Mouse (Mus musculus): Measurements from ENCODE around the gene Fam173a. TPM values are rescaled to one million over a fixed set of nuclear protein-coding genes. Genes with fewer than 3 reads are reported as not detected.

The Fam173a gene
- polyA plus RNA-seq (2012; rRNA removed) = 68.2 and 76.3 TPM in 2 replicates

DNA sequence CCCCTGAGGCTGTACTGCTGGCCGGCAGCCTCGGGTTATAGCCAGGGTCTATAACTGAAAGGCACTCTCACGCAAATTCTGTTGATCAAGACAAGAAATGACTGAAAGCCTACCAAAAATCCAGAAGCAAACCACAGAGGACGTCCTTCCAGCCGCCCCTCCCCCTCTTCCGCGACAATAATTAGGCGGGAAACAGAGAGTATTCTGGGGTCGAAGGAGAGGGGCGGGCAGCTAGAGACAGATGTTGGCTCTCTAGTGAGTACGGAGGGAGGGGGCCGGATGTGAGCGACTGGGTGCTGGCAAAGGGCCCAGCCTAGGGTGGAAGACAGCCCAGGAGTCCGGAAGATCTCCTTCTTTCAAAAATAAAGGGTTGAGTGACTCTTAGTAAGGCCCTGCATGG is at the start of gene Fam173a:
Fam173a (minus strand) TSS at position 287 of the 400 bp plus-strand sequence.

DNA sequence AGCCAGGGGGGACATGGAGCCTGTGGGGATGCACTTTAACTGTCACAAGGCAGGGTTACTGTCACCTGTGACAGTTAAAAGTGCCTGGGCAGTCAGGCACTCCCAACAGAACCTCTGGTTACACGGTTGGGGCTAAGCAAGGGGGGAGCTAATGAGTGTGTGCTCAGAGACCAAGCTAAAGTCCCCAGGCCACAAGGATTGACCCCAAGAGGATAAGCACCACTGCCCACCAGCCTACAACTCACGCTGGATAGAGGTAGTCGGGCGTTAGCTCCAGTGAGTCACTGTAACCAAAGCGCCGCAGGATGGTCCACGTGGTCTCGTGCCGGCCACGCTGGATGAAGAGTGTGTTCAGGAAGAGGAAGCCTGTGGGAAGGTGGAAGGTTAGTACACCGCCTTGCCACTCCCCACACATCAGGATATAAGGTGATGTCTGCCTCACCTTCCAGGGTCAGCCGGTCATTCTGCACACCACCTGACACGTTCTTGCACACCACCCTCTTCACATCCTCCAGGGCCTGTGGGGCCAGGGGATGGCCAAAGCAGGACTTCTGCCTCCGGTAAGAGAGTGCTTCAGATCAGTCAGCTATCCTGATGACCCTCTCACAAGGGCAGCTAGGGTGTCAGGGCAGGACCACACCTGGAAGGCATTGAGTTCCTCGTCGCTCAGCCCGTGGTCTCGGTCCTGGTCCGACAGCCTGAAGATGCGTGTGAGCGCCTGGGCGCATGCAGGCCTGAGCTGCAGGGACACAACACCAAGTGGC is 48.6 kb upstream of the Fam173a start, which contains the start of gene Gm20683:
Gm20683 (minus strand) TSS at position 647 of the 764 bp plus-strand sequence.

GRCm38 (mm10) chr17:25837076-25837410 is 44.3 kb upstream of the Fam173a start, which contains the start of gene Rhbdl1:
Gene Rhbdl1 (minus strand): TSS chr17:25837295.

GRCm38 (mm10) chr17:25833291-25833663 is 40.6 kb upstream of the Fam173a start, which contains the start of gene Stub1:
Gene Stub1 (minus strand): TSS chr17:25833404.

GRCm38 (mm10) chr17:25828712-25829557 is 36.2 kb upstream of the Fam173a start, which contains the start of gene Jmjd8:
Gene Jmjd8 (plus strand): TSS chr17:25828867.

DNA sequence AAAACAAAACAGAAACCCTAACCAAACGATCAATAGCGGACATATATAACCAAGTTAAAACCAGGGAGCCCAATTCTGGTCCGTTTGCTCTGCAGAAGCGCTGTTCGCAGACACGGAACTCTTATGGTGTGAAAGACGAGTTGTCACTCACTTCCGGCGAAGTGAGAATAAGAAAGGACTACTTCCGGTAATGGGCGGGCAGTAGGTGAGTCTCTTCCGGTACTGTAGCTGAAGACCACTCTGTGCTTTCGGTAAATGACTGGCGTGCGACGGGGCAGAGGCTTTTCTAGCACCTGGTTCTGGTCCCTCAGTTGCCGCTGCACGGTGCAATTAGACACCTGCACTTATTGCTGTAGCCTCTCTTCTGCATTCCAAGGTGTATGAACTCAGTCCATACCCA is 30.8 kb upstream of the Fam173a start, which contains the start of gene Wdr24:
Wdr24 (plus strand) TSS at position 176 of the 400 bp plus-strand sequence.

DNA sequence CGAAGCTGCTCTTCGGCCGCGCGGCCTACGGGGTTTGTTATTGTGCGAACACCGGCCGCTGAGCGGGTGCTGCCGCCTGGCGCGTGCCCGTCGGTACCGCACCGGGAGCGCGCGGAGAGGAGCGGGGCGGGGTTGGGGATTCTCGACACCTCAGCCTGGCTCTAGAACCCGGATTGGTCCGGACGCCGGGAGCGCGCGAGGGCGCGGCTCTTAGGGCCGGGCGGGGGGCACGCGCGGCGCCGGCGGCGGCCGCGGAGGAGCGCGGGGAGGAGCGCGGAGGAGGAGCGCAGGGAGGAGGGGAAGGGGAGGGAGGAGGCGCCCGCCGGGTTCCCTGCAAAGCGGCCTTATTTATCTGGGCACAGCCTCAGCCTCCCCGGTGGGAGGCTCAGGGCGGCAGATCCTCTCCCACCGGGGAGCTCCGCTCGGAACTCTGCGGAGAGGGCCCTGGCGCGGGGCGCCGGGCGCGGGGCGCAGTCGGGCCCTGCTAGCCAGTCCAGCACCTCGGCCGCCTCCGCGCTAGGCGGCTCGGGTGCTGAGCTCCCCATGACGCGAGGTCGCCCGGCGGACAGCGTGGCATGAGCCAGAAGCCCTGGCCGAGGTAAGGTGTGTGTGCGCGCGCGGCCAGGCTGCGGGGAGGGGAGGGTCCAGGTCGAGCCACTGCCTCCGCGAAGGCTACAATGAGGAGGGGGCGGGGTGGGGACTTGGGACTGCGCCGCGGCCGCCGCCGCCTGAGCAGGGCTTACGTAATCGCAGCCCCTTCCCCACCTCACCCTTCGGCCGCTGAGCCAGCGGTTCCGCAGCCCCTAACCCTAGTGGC is 16.3 kb upstream of the Fam173a start, which contains the start of gene Fbxl16:
Fbxl16 (plus strand) TSS at position 297 of the 817 bp plus-strand sequence.

GRCm38 (mm10) chr17:25796951-25797369 is 4.3 kb upstream of the Fam173a start, which contains the start of gene Metrn:
Gene Metrn (minus strand): TSS chr17:25797136.

GRCm38 (mm10) chr17:25795609-25796092 is 3.0 kb upstream of the Fam173a start, which contains the start of gene AC134908.4:
Gene AC134908.4 (minus strand): TSS chr17:25795659.

DNA sequence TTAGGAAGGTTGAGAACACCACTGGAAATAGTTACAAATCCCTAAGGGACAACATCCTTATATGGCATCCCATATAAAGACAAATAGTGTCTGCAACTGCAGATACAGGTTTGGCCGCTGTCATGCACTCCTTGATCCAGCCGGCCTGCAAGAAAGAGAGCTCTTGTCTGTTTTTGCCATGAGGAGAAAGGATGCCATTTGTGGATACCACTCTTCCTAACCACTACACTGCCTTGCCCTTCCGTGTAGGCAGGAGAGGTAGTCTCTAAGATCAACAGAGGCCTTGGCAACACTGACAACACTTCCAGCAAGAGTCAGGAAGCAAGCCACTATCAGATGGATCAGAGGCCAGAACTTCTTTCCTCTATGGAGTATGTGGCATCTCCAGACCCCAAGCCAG is 6.4 kb downstream of the Fam173a start, which contains the start of gene Ccdc78:
Ccdc78 (plus strand) TSS at position 301 of the 400 bp plus-strand sequence.

GRCm38 (mm10) chr17:25785281-25785745 is 7.4 kb downstream of the Fam173a start, which contains the start of gene Haghl:
Gene Haghl (minus strand): TSS chr17:25785673.

GRCm38 (mm10) chr17:25773549-25774120 is 19.1 kb downstream of the Fam173a start, which contains the start of gene Narfl:
Gene Narfl (plus strand): TSS chr17:25773776.

GRCm38 (mm10) chr17:25754241-25754640 is 38.5 kb downstream of the Fam173a start, which contains the start of gene Msln:
Gene Msln (minus strand): TSS chr17:25754378.

Other genes with a start within 250 kb of the Fam173a start
- gene Sox8, start 222.2 kb downstream of the Fam173a start, polyA plus RNA-seq (2012; rRNA removed) = 0.38 and 0.73 TPM in 2 replicates
- gene Lmf1, start 213.8 kb downstream of the Fam173a start, polyA plus RNA-seq (2012; rRNA removed) = 9.1 and 11.0 TPM in 2 replicates
- gene Gng13, start 75.7 kb downstream of the Fam173a start, polyA plus RNA-seq (2012; rRNA removed) = 0.09 and 0.11 TPM in 2 replicates
- 3.3 TPM in 2 replicates for gene Chtf18, start 65.5 kb downstream of the Fam173a start, polyA plus RNA-seq (2012; rRNA removed)
- gene Rpusd1, start 65.2 kb downstream of the Fam173a start, polyA plus RNA-seq (2012; rRNA removed) = 22.5 and 24.8 TPM in 2 replicates
- 0.24 and 0.38 TPM in 2 replicates for gene Mslnl, start 56.9 kb downstream of the Fam173a start, polyA plus RNA-seq (2012; rRNA removed)
- 3.5 and 10.2 TPM in 2 replicates for gene Msln, start 38.5 kb downstream of the Fam173a start, polyA plus RNA-seq (2012; rRNA removed)
- gene Narfl, start 19.1 kb downstream of the Fam173a start, polyA plus RNA-seq (2012; rRNA removed) = 7.1 and 8.7 TPM in 2 replicates
- gene Haghl, start 7.2 kb downstream of the Fam173a start, polyA plus RNA-seq (2012; rRNA removed) = 31.2 and 41.5 TPM in 2 replicates
- gene Ccdc78, start 6.3 kb downstream of the Fam173a start, polyA plus RNA-seq (2012; rRNA removed) = 0.18 TPM in 1 of 2 replicates, not detected in the other
- 0.63 TPM in 1 of 2 replicates, not detected in the other for gene AC134908.4, start 2.8 kb upstream of the Fam173a start, polyA plus RNA-seq (2012; rRNA removed)
- gene Metrn, start 4.2 kb upstream of the Fam173a start, polyA plus RNA-seq (2012; rRNA removed) = 20.0 and 33.4 TPM in 2 replicates
- gene Fbxl16, start 16.2 kb upstream of the Fam173a start, polyA plus RNA-seq (2012; rRNA removed) = 3.9 TPM in 2 replicates
- 16.1 and 17.1 TPM in 2 replicates for gene Wdr24, start 30.7 kb upstream of the Fam173a start, polyA plus RNA-seq (2012; rRNA removed)
- 42.8 and 51.7 TPM in 2 replicates for gene Jmjd8, start 36.0 kb upstream of the Fam173a start, polyA plus RNA-seq (2012; rRNA removed)
- gene Stub1, start 40.5 kb upstream of the Fam173a start, polyA plus RNA-seq (2012; rRNA removed) = 80.7 and 84.9 TPM in 2 replicates
- 23.2 and 35.2 TPM in 2 replicates for gene Rhbdl1, start 44.4 kb upstream of the Fam173a start, polyA plus RNA-seq (2012; rRNA removed)
- 51.3 and 66.3 TPM in 2 replicates for gene Gm20683, start 48.9 kb upstream of the Fam173a start, polyA plus RNA-seq (2012; rRNA removed)
- 46.7 and 73.7 TPM in 2 replicates for gene Rhot2, start 52.0 kb upstream of the Fam173a start, polyA plus RNA-seq (2012; rRNA removed)
- gene Wdr90, start 68.6 kb upstream of the Fam173a start, polyA plus RNA-seq (2012; rRNA removed) = 15.9 and 22.1 TPM in 2 replicates
- 114 and 227 TPM in 2 replicates for gene Mcrip2, start 75.9 kb upstream of the Fam173a start, polyA plus RNA-seq (2012; rRNA removed)
- 87.6 and 135 TPM in 2 replicates for gene Mettl26, start 82.2 kb upstream of the Fam173a start, polyA plus RNA-seq (2012; rRNA removed)
- gene Wfikkn1, start 88.0 kb upstream of the Fam173a start, polyA plus RNA-seq (2012; rRNA removed) = 2.3 and 2.7 TPM in 2 replicates
- 32.5 and 35.9 TPM in 2 replicates for gene Rab40c, start 126.8 kb upstream of the Fam173a start, polyA plus RNA-seq (2012; rRNA removed)
- 54.4 and 60.1 TPM in 2 replicates for gene Pigq, start 152.0 kb upstream of the Fam173a start, polyA plus RNA-seq (2012; rRNA removed)
- 0.06 TPM in 1 of 2 replicates, not detected in the other for gene Nhlrc4, start 152.1 kb upstream of the Fam173a start, polyA plus RNA-seq (2012; rRNA removed)
- 0.09 TPM in 1 of 2 replicates, not detected in the other for gene A930017K11Rik, start 159.7 kb upstream of the Fam173a start, polyA plus RNA-seq (2012; rRNA removed)
- gene Capn15, start 192.9 kb upstream of the Fam173a start, polyA plus RNA-seq (2012; rRNA removed) = 31.3 and 34.1 TPM in 2 replicates

Measured in stomach, adult 2 months (tissue).